Mouse (Mus musculus) hindbrain, embryonic 13.5 days (tissue): Measurements from ENCODE around the gene Cnksr2. TPM values are rescaled to one million over a fixed set of nuclear protein-coding genes. Genes with fewer than 3 reads are reported as not detected.

Source experiments
- ATAC-seq: fragments of 200-750 bp; cut with Nextera tagmentation; 2 replicates; pipeline ENCODE4 v1.8.0; 2017; ENCODE audit warnings: moderate TSS enrichment; ENCODE audit not compliant: low FRiP score
- H3K27ac ChIP-seq: fragments of 300-500 bp; sonication (generic); 2 replicates; pipeline ENCODE4 v1.5.1; 2015; ENCODE audit warnings: inconsistent platforms, mild to moderate bottlenecking, moderate library complexity
- H3K27me3 ChIP-seq: fragments of 300-500 bp; sonication (generic); 2 replicates; pipeline ENCODE4 v1.6.1; 2015; ENCODE audit warnings: mild to moderate bottlenecking, inconsistent platforms
- H3K36me3 ChIP-seq: fragments of 300-500 bp; sonication (generic); 2 replicates; pipeline ENCODE4 v1.6.1; 2015; ENCODE audit warnings: mild to moderate bottlenecking, inconsistent platforms
- H3K4me1 ChIP-seq: fragments of 300-500 bp; sonication (generic); replicated peaks from 2 replicates; pipeline ENCODE4 v1.6.1; 2015; ENCODE audit warnings: inconsistent platforms
- H3K4me2 ChIP-seq: fragments of 300-500 bp; sonication (generic); 2 replicates; pipeline ENCODE4 v1.6.1; 2015; ENCODE audit warnings: inconsistent platforms, mild to moderate bottlenecking, moderate library complexity
- H3K4me3 ChIP-seq: fragments of 300-500 bp; sonication (generic); 2 replicates; pipeline ENCODE4 v1.5.1; 2015; ENCODE audit warnings: mild to moderate bottlenecking, inconsistent platforms
- H3K9ac ChIP-seq: fragments of 300-500 bp; sonication (generic); 2 replicates; pipeline ENCODE4 v1.6.1; 2015; ENCODE audit warnings: mild to moderate bottlenecking, inconsistent platforms
- H3K9me3 ChIP-seq: fragments of 300-500 bp; sonication (generic); 2 replicates; pipeline ENCODE4 v1.6.1; 2016; ENCODE audit warnings: inconsistent platforms
- WGBS: fragments of 180-500 bp; shearing (Covaris S2); methylation state at CpG from one replicate; pipeline ENCODE4 v1.1.7; 2015; 5-methylcytosine and 5-hydroxymethylcytosine counted together
- polyA plus RNA-seq: library from polyadenylated mRNA; unstranded; fragments of >200 nt; fragmentation: Nextera tagmentation; extraction: Ambion mirVana; gene quantifications from 2 replicates; pipeline ENCODE4 v1.2.1, GENCODE M21; 2015

Gene Cnksr2
- polyA plus RNA-seq, 1 experiment from 2014 or later, result 8.2 TPM

DNA sequence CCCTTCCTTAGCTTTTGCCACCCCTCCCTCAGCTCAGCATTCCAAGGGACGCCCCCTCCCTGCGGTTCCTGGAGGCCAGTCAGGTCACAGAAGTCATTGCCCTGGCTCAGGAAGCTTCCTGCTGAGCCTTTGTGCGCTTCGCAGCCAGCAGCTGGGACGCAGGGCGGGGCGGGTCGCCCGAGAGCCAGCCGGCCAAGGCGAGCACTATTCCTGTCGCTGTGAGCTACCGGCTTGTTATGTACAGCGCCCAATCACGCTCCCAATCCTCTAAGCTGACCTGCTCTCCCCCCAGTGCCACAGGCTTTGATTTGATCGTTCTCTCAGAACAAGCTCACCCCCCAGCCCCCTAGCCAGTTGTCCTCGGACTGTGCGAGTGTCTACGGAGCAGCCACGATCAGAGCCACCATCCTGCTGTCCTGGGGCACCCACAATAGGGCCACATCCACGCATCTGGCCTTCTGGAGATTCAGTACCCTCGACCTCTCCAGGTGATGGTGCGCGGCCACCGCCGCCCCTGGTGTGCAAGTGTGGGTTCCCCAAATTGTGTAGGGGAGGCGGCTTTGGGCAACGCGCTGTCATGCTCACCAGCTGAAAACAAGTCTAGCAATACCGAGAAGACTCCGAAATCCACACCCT is 225.4 kb downstream of the Cnksr2 start:
- H3K36me3 ChIP-seq, result no peaks in the 10 kb centered on the region
- peaks cover 21% of the 10 kb centered on the region; the same call in 1 of the 2 replicates for H3K27me3 ChIP-seq
- H3K4me2 ChIP-seq, result peak overlapping the region; percentile 54
- H3K4me3 ChIP-seq, result peak overlapping the region; percentile 27
- no peak overlapping the region for H3K27ac ChIP-seq
- no peaks in the 10 kb centered on the region for H3K9me3 ChIP-seq
- peak overlapping the region; percentile 46 for H3K9ac ChIP-seq
- 26% methylated on average over 23 of the region's 31 CpGs for WGBS
- H3K4me1 ChIP-seq, result peaks cover 7% of the 10 kb centered on the region
- ATAC-seq, result peak; percentile 74

DNA sequence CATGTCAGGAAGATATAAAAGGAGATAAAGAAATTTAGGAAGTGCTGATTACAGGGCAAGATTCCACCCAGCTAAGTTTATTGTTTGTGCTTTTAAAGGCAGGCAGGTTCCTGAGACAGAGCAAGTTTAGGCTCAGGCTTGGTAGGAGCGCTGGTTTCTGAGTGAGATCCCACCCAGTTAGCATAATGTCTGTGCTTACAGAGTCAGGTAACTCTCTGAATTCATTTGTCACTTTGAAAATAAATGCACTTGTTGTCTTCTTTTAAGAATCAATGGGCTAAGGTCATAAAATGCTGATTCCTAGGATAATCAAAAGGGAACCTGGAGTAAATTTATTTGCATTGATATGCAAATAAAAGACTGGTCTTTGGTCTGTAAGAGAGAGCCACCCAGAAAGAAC is 233.4 kb downstream of the Cnksr2 start:
- no peak for ATAC-seq

DNA sequence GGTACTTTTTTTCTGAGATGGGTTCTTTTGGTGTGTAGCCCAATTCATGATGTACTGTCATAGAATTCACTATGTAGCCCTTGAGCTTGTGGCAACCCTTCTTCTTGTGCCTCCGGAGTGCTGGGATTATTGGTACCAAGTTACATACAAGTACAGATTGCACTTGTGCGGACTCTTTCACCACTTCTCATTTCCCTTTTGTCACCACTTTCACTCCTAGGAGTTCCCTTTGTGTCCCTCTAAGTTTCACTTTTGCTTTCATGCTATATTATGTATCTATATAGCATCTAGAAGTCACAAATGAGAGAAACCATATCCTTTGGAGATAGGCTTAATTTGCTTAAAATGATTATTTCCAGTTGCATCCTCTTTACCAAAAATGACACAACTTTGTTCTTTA is 241.4 kb downstream of the Cnksr2 start:
- Histone ChIP-seq H3K9ac (no peak overlapping the region), H3K36me3 (no peaks in the 10 kb centered on the region), H3K4me1 (no peaks in the 10 kb centered on the region), H3K27ac (no peak overlapping the region), H3K27me3 (no peaks in the 10 kb centered on the region), H3K4me3 (no peak overlapping the region), H3K9me3 (no peaks in the 10 kb centered on the region), H3K4me2 (no peak overlapping the region)
- no peak for ATAC-seq
- WGBS, result 93% methylated on average over 2 of the region's 2 CpGs

More for the DNA sequence above, 233.4 kb downstream of the Cnksr2 start:
- Histone ChIP-seq H3K9ac (no peak overlapping the region), H3K36me3 (no peaks in the 10 kb centered on the region), H3K27ac (no peak overlapping the region), H3K9me3 (no peaks in the 10 kb centered on the region), H3K4me3 (no peak overlapping the region), H3K4me1 (no peaks in the 10 kb centered on the region), H3K4me2 (no peak overlapping the region), H3K27me3 (no peaks in the 10 kb centered on the region)
- WGBS, result 59% methylated on average over 1 of the region's 1 CpGs

Other genes with a start within 250 kb of the Cnksr2 start
- gene Klhl34, start 224.9 kb downstream of the Cnksr2 start, polyA plus RNA-seq, result 2.1 and 2.6 TPM in 2 replicates